Mouse (Mus musculus): ENCODE data around the gene Cd22.
A peak's percentile ranks its signal among the peaks of the same experiment; 100 is the strongest.
"Not testable (repeated sequence)": the region's sequence is repeated elsewhere in the genome, so short reads cannot be mapped to it uniquely, and the experiment has no call there.

Gene Cd22

DNA sequence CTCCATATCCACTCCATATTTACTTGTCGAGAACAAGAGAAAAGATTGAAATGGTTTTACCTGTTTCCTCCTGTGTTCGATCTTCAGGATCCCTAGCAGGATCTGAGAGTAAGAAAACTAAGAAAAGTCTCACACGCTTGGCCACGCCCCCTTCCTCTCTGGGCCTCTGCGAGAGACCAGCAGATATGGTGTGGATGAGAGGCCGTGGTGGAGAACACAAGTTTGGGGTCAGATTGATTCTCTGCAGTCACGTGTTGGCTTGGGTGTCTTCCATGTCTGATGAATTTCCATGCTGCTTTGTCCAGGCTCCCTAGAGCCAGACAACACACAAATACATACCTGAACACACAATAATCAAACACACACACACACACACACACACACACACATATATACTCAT lies at the start of gene Cd22:
TSS of gene Cd22 (minus strand) at position 167 of the 400 bp plus-strand sequence.
- no peak for DNase-seq

DNA sequence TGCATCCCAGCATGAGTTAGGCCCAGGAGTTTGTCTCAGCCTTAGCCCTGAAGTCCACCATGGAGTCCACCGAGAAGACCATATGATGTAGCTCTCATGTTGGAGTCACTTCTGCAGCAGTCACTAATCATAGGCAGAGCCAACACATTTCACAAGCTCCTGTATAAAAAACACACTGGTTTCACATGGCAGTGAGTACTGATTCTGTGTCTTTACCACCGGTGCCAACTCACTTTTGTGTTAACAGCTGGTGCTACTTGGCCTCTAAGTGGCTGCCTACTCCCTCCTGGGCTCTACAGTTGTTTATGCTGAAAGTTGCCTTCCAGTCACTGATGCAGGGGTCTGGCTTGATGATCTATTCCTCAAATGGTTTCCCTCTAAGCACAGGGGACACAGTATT lies 44.4 kb upstream of the Cd22 start, which contains the start of gene Hamp2:
TSS of gene Hamp2 (minus strand) at position 101 of the 400 bp plus-strand sequence.
- DNase-seq, result not testable (repeated sequence)

DNA sequence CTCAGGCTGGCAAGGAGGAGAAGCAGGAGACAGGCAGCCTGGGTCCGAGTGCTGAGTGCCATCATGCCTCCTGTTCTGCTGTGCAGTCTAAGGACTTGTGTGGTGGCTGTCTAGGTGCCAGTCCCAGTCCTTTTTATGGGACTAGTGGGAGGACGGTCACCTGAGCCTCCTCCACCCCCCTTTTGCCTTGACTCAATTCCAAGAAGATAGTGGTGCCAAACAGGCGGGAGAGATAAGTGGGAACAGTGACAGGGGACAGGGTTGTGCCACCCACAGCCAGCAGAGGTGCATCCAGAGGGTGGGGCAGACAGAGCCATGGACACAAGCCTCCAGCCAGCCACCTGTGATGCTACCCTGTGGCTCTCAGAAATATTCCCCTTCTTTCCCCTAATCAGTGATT lies 43.9 kb upstream of the Cd22 start:
- no peak for DNase-seq

DNA sequence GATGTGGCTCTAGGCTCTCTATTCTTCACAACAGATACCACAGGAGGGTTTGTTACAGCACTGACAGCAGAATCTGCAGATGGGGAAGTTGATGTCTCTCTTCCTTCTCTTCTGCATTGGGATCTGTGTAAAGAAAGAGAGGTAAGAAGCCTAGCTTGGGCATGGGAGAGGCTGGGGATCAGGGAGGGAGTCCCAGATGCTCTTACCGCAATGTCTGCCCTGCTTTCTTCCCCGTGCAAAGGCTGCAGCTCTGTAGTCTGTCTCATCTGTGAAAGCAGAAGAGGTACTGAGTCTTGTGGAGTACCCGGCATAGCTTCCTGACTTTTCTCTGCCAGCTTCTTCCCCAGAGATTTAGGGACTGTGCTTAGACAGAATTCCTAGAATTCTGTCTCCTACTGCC lies 42.3 kb upstream of the Cd22 start:
- not testable (repeated sequence) for DNase-seq

DNA sequence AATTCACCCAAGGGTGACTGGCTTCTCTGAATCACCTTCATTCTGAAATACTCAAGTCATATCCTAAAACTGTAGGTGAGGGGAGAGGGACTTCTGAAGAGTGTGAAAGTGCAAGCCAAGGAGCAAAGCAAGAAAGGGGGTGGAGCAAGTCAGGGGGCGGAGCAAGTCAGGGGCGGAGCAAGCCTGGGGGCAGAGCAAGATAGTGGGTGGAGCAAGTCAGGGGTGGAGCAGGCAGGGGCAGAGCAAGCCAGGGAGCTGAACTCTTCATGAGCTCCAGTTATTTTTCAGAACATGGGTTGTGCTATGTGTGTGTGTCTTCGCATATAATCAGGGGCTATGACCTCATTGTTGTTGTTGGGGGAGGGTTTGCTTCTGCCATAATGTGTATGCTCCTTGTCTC lies 40.1 kb upstream of the Cd22 start:
- DNase-seq, result no peak

DNA sequence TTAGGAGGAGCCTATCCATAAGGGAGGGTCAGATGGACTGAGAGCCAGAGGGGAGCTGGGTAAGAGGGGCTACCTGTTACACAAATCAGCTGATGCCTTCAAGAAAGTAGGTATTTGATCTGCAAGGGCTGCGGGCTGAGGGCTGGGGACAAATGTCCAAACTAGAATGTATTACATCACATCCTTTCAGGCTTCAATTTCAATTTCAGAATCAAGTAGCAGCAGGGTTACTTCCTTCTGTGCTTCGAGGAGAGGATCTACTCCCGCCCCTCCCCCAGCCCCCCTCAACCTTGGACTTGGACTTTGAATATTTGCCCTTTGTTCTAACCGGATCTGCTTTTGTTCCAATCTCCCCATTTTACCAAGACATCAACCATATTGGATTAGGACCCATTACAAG lies 37.1 kb upstream of the Cd22 start:
- DNase-seq, result no peak

DNA sequence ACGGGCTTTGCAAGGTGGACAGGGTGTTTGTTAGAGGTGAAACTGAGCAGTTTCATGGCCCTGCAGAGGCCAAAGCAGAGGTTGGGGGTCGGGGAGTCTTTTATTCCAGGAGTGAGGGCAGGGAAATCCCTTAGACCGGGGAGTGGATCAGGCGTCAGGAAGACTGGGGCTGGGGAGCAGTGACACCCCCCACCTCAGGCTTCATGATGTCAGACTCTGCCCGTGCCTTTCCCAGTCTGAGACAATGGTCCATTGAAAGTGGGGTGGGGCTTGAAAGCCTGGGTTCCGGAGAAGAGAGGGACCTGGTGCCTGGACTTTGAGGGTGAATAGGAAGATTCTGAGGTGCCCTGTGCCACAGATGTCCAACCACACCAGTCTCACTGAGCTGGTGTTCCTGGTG lies 36.6 kb upstream of the Cd22 start:
- no peak for DNase-seq

DNA sequence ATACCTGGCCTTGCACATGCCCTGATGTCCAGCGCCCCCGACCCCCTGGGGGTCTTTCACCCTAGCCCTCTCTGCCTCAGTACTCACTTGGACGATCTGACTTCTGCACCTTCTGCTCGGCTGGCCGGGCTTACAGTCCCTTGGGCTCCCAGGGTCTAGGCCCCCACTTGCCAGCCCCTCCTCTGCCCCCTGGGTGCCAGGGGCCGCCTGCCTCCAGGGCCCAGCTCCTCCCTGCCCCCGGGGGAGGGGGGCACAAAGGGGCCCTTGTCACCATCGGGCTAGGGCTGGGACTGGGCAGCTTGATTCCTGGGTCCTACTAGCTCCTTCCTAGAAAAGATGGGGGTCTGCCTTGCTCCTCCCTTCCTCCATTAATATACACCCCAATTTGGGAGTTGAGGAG lies 34.6 kb upstream of the Cd22 start, which contains the start of gene Mag:
TSS of gene Mag (minus strand) at position 142 of the 400 bp plus-strand sequence.
- peak; percentile 27 for DNase-seq

DNA sequence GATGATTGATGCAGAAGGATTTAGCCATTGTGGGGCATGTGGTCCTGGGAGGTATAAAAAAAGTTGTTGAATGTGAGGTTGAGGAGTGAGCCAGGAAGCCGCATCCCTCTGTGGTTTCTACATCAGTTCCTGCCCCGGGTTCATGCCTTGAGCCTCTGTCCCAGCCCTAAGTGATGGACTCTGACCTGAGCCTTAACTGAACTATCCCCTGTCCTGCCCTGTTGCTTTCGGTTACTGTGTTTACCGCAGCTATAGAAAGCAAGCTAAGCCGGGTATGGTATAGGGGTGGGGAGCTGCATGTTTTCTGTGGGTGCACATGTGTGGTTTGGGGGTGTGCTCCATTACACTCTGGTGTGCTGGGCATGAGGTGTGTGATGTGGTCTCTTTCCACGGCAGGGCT lies 29.6 kb upstream of the Cd22 start:
- no peak for DNase-seq

DNA sequence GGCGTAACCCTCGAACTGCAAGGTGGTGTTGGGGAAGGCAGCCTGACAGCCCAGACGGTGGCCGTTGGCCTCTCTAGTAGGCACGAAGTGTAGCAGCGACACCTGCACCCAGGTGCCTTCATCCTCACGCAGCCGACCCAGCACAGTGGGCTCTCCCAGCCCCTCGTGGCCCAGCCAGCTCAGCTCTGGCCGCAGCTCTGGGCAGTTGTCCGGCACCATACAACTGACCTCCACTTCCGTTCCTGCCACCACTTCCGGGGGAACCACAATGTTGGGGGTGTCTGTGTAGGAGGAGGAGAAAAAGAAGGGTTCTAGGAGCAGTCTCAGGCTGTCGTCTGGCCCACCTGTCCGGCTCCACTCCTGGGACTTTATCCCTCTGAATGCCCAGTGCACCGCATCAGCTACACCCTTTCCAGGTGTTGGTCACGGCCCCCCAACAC lies 28.9 kb upstream of the Cd22 start:
- no peak for DNase-seq

DNA sequence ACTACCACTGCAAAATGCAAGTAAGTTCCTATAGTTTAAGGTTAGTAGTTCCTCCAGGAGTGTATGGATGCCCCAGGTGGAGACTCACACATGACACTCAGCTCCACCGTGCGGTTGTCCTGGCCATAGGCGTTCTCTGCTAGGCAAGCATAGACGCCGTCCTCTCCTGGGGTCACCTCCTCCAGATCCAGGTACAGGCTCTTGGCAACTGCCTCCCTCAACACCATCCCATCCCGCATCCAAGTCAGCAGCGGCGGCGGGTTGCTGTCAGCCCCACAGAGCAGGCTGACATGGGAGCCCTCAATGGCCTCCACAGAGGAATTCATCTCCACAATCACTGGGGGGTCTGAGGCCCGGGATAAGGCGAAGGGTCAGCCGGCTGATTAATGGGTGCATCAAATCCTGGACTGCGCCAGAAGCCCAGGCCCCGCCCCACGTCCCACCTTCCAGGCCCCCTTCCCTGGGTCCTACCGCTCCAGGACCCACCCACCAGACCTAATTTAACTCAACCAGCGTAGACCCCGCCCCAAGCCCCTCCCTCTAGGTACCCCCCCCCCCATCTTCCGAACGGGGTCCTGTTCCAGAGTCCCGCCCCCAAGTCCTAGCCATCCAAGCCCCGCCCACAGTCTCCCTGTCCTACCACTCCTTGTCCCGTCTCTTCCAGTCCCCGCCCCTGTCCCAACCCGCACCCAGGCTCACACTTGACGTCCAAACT lies 28.3 kb upstream of the Cd22 start:
- DNase-seq, result no peak

DNA sequence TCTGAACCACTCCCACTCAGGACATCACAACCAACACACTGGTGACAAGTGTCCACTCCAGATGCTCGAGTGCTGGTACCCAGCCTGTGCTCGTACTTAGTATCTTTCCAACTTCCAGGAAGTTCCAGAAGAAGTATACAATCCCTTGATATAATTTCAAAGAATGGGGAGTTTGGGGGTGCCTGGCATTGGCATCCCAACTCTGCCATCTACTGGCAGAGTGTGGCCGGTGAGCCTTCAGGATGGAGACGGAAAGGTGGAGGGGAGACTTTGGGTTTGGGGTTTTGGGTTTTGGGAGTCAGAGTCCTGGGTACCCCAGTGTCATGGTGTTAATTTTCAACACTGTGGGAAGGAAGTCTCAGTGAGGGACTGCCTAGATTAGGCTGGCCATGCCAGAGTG lies 23.9 kb upstream of the Cd22 start:
- DNase-seq, result no peak

DNA sequence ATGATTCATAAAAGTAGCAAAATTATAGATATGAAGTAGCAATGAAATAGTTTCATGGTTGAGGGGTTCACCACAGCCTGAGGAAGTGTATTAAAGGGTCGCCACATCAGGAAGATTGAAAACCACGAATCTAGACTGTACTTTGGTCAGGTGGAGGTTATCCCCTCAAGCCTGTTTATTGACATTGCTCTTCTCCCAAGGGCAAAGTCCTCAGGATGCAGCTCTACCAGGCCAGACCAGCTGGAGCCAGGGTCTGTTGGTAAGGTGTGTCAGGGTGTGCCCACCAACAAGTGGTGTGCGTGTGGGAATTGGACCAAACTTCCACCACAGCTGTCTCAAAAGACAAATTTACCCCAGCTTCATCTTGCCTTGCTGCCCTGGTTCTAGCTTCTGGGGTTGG lies 15.1 kb upstream of the Cd22 start:
- DNase-seq, result no peak

DNA sequence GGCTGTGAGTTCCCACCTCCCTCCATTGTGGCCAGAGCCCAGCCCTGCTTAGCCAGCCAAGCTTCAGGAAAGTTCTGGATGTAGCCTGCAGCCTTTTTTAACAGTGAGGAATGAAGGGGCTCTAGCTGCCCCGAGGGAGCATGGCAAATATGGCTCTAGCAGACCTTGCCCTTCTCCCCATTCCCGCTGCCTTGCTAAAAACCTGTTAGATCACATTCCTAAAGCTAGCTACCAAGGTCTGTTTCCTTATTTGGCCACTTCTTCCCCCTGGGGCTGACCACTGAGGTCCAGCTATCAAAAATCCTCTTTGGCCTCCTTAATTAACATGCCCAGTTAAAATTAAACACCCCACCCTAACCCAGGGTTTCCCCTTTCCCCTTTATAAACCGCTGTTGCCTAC lies 12.4 kb upstream of the Cd22 start:
- no peak for DNase-seq

DNA sequence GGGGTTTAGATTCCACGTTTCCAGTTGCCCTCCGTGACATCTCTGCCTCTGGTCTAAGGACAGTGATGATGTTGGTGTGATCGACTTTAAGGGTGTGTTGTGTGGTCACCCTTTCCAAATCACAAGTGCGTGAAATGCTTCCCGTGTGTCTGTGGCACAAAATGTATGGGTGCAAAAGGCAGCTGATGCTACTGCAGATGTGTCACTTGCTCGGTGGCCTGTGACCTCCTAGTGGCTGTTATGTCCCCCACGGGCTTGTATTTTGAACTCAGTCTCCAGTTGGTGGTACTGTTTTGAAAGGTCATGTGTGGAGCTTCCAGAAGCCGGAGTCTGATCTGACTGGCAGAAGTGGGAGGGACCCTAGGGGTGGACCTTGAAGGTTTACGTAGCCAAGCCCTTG lies 11.6 kb upstream of the Cd22 start:
- DNase-seq, result no peak

DNA sequence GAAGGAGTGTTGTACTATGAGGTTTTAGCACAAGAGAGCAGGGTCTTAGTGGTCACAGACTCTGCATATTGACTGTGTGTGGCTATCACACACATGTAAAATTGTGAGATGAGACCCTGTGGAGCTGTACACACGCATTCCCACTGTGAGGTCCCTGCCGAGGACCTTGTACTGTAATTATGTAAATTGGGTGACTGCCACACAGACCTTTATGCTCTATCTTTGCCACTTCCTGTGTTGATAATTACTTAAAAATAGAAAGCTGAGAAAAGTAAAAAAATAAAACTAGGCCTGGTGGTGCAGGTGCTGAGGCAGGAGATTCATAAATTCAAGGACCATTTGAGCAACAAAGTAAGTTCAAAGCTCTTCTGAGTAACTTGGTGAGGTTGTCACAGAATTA lies 10.5 kb upstream of the Cd22 start:
- DNase-seq, result no peak

DNA sequence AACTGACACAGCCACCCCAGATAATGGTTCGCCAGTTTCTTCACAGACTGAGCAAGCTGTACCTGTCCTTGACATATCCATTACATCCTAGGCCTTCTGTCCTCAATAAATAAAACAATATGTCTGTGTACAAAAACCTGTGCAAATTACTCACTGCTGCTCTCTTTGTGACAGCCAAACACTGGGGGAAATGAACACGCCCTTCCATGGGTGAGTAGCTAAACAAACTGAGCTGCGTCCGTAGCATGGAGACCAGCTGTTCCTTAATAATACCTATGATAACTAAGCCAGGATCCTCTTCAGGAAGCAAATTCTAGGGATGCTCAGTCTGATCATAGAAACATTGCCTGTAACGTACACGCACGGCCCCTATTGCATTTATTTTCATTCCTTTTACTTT lies 8.6 kb upstream of the Cd22 start:
- DNase-seq, result no peak

DNA sequence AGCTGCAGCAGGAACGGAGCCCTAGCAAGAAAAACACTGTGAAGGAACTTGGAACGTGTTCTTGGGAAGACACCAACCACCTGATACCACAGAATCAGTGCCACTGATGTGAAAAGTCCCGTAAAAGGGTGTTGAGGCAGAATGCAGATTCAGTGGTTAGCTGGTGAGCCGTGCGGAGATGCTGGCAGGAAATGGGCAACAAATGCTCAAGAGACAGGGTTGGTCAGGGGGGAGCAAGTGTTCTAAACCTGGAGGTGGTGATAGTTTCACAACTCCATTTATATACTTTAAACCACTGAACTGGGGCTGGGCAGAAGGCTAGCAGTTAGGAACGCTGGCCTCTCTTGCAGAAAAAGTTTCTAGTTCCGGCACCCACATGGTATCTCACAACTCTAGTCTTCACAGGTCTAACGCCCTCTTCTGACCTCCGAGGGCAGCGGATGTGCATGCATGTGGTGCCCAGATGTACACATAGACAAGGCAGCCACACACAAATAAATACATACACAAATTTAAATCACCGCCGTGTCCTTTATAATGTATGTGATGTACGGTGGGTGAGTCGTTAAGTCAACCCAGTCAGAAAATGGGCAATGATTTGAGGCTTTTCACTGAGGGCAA lies 7.5 kb upstream of the Cd22 start:
- DNase-seq, result no peak

DNA sequence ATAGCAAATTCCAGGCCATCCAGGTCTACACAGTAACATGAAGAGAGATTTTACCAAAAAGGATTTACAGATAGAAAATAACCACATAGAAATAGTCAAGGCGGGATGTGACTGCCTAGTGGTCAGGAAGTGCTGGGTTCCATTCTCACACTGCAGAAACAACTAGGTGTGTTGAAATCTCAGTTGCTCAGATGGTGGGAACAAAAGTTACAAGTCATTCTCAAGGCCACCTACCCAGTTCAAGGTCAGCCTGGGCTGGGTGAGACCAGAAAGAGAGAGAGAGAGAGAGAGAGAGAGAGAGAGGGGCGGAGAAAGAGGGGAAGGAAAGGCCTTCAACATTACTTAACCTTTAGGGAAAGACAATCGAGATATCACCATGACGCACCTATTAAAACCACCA lies 6.7 kb upstream of the Cd22 start:
- DNase-seq, result no peak

DNA sequence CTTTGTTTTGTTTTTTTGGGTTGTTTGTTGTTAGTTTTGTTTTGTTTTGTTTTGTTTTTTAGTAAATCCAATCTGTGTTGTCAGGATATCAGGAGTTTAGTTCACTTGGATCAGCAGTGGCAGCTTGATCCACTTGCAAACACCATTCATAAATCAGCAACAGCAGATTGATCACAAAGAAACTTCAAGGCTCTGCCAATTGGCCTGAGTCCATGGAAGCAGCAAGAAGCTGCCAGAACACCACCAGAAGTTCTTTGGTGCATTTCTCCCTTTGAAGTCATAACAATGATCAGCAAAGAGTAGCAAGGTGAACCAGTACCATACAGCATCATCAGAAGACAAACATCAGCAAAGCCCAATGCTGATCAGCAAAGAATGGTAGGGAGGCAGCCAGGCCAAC lies 3.9 kb upstream of the Cd22 start:
- DNase-seq, result no peak

DNA sequence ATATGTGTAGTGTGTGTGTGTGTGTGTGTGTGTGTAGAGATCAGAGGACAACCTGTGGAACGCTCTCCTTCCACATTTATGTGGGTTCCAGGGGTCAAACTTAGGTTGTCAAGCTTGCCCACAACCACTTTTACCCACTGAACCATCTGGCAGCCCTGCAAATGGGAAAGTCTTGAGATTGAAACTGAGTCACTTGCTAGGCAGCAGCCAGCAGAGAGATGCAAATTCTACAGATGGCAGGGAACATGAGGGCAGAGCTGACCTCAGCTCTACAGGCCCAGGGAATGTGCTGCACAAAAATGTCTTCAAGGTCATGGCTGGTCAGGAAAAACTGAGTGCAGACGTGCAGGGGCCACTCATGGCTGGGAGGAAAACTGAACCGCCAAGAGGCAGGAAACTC lies 1.2 kb upstream of the Cd22 start:
- DNase-seq, result no peak

DNA sequence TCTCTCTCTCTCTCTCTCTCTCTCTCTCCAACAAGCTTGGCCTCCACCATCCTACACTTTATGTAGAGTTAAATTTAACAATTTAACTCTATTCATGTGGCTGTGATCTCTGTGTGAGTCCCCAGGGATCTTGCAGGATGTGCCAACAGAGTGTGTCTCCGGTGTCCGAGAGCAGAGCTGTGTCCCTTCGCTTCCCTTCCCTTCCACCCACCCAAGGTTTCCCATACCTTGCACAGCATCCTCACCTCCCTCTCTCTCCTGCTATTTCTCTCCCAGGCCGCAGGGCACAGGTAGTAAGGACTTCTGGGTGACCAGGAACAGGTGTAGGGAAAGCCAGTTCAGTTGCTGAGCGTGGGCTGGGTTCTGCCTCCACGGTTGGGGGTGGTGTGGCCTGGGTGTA lies 1.2 kb downstream of the Cd22 start:
- DNase-seq, result no peak

DNA sequence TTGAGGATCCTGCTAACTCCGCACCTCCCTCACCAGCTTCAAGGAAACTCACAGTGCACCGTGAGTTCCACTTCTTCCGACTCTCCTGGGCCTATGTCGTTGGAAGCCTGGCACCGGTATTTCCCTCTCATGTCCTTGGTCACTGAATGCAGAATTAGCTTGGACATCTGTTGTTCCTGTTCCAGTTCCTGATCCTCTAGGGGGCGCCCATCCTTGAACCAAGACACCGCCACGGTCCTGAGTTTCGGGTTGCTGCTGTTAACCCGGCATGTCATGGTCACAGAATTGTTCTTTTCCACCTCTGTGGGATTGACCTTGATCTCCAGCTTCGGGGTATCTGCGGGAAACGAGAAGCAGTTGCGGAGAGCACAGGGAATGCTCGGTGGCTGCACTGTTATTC lies 7.1 kb downstream of the Cd22 start:
- DNase-seq, result peak; percentile 47

DNA sequence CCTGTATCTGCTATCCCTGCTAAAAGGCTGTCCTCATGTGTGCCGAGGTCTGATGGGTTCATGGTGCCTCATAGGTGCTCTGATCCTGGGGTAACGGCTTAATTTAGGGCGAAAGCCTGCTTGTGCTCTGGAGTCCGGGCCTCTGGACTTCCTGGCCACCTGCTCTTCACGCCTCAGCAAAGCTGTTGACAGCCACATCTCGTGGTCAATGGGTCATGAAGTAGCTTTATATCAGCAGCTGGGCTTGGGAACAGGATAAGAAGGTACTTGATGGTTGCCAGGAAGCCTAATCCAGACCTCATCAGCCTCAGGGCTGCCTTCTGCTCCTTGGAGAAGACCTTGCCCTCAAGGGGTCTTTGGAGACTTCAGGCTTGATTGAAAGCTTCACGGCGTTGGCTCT lies 16.8 kb downstream of the Cd22 start:
- no peak for DNase-seq

DNA sequence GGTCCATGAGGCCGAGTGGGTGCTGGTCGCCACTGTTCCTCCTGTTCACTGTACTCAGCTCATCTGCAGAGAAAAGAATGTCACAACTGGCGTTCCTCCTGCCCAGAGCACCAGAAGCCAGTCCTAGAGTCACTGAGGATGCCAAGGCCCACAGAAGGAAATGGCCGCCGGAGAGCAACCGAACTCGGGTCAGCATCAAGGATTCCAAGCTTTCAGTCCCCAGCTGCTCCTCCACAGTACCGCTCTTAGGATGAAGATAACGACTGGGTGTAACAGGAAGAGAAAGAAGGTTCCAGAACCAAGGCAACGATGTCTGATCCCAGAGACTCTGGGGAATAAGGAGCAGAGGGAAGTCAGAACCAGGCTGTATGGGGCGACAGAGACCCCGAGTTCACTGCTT lies 18.7 kb downstream of the Cd22 start, which contains the start of gene Ffar1:
TSS of gene Ffar1 (minus strand) at position 101 of the 400 bp plus-strand sequence.
- no peak for DNase-seq
